Mouse (Mus musculus) hematopoietic stem cell, adult 5-6 weeks (primary cell): ENCODE measurements around the gene Acad8. TPM values are rescaled to one million over a fixed set of nuclear protein-coding genes. Genes with fewer than 3 reads are reported as not detected.

Source experiments
- ATAC-seq, 2 experiments: fragments of 125-278 bp in 1 of 2; replicated peaks in 1 of 2; 2 replicates each; pipeline ENCODE4 v1.8.0; 2016 to 2017; ENCODE audit warnings: inconsistent platforms in 2 of 2, mild to moderate bottlenecking in 2 of 2, moderate number of reproducible peaks in 2 of 2, low read depth in 1 of 2, moderate TSS enrichment in 1 of 2; ENCODE audit not compliant: low FRiP score in 2 of 2, poor library complexity in 2 of 2, severe bottlenecking in 2 of 2, insufficient read depth in 1 of 2, low TSS enrichment in 1 of 2
- total RNA-seq: library from RNA; stranded (forward); fragments of 172-1452, 232-1000 nt; gene quantifications from 2 replicates; pipeline ENCODE4 v1.2.3, GENCODE M21; 2017

The Acad8 gene
- 18.1 and 19.1 TPM in 2 replicates for total RNA-seq

DNA sequence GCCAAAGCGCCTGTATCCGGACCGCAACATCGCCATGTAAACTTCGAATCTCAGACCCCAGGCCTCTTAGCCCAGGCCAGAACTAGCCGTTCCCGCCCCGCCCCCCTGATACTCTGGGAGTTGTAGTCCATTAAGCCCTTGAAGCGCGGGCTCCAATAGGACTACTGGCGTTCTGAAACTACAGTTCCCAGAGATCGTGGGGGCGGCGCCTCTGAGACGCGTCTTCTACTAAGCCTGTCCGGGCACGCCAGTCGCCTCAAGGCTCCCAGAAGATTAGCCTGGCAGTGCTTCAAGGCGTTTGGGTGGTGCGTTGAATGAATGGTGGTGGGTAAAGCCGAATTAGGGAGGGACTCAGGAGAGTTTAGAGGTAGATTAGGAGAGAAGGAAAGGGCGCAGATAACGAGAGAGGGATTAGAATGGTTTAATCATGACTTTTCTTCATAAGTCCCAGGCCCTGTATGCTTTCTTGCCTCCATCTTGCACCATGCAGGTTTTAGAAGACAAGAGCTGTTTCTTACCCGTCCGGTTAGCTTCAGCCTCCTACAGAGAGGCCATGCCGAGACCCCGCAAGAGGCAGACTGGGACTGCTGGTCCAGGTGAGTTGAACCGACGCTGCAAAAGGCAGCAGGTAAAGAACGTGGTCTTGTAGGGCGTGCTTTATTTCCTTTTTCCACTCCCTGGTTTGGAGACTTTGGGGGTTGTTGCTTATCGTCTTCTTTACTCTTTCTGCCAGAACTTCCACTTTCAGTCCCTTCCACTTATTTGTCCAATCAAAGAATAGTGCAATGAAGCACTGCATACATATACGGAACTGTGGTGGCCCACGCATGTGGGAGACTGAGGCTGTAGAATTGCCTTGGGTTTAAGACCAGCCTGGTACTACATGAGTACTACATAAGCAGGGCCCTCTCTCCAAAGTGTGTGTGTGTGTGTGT is at the start of gene Acad8, which contains the start of gene Thyn1:
Gene Acad8 (minus strand): TSS at position 106 of the 935 bp plus-strand sequence.
Gene Thyn1 (plus strand): TSS at position 250 of the 935 bp plus-strand sequence.
- peak; percentile 96 to 98 for ATAC-seq

DNA sequence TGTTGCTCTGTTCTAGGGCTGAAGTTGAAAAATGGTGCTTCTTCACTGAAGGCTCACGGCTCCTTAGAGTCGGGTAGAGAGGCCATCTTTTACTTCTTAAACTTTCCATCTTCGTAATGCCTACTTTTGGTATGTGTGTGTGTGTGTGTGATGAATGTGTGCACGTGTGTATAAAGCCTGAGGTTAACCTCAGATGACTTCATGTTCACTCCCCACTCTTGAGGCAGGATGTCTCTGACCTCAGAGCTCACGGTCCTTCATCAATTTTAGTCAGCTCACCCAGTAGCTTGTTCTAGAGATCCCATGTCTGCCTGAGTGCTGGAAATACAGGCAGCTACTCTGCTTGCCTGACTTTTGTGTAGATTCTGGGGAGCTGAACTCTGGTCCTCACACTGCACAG is 44.5 kb upstream of the Acad8 start:
- ATAC-seq: no peak

DNA sequence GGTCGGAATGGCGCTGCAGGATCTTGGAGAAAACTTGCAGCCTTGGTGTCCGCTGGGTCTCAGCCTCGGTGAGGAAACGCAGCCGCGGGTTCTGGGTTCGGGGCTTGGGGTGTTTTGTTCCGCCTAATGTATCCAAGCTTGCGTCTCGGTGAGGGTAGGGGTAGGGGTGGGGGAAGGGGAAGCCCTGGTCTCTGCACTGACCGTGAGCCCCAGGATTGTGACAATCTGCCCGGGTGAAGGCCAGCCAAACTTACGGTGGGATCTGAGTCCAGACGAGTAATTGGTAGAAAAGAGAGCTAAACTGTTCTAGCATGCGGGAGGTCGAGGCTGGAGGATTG is 31.4 kb upstream of the Acad8 start:
- ATAC-seq: no peak

- peak; percentile 90 to 94 for ATAC-seq
Observed at GRCm38 (mm10) chr9:27029828-27030762, 30.7 kb upstream of the Acad8 start, which contains the start of the genes Vps26b and Ncapd3. Gene Vps26b (minus strand): TSS chr9:27030065. Gene Ncapd3 (plus strand): TSS chr9:27030175.

DNA sequence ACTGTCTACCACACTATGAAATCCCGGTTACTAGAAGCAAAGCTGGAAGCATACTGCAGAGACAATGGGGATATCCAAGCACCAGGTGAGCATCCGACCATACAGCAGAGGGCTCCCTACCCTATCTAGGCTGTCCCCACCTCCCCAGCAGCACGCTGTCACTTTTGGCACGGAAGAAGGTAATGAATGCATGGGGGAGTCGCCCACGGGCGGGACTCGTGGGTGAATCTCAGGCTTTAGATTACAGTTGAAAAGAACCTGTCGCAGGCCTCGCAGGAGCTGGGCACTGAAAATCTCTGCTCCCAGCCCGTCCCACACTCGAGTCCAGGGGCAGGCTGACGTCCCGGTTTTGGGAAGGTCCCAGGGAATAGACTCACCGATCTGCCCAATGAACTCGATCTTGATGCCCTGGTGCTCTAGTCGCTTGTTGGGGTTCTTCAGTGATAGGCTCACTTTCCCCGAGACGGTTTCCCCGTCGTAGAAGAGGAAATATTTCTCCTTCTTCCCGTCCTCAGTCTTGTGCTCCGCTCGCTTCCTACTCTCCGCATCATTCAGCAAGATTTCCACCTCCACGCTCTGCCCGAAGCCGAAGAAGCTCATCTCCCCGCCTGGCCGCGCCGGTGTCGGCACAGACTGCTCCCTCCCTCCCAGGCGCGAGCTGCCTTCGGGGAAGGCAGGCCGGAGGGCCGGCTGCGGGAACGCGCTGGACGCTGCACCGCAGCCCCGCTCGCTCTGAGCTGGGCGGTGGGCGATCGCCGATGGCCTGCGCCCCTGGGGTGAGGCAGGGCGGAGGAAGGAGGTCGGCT is 29.9 kb upstream of the Acad8 start:
- 0 out of 4 replicates have a peak, but pooled peaks of 1 of the 2 experiments have one; percentile 8 for ATAC-seq

- ATAC-seq: 0 out of 4 replicates have a peak, but pooled peaks of 1 of the 2 experiments have one; percentile 4
Observed at GRCm38 (mm10) chr9:27026708-27027107, 27.3 kb upstream of the Acad8 start.

GRCm38 (mm10) chr9:27023681-27024080 is 24.3 kb upstream of the Acad8 start:
- peak; percentile 95 to 97 for ATAC-seq

DNA sequence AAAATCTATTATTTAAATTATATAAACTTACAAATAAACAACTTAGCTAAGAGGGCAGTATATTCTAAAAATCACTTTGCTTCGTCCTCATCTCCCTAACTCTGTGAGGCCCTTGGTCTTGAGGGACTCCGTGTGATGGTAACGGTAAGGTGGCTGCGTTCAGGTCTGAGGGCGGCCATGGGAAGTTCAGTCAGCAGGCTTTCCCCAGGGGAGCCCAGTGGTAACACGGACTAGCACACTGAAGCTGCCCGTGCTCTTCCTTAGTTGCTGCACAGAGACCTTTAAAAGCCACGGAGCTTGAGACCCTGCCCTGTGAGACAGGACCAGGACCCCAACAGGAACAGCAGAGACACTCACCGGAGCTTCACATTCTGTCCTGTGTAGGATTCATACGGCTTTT is 19.6 kb upstream of the Acad8 start:
- ATAC-seq: no peak

- ATAC-seq: no peak
Observed at GRCm38 (mm10) chr9:27011572-27011971, 12.2 kb upstream of the Acad8 start.

DNA sequence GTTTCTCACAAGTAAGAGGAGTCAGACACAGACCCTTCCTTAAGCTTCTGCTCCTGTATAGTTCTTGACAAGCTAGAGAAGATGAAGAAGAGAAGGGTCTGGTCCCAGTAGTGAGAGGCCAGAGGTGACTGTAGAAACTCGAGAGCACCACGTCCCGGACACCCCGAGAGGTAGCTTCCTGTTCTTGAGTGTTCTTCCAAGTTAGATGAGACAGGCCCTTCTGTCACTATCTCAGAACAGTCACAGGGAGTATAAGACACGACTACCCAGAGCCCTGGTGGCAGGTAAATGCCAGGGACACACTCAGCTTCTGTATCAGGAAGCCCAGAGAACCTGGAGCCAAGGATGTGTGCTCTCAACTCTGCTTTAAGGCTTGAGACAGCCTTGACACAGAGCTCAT is 9.9 kb upstream of the Acad8 start:
- no peak for ATAC-seq

DNA sequence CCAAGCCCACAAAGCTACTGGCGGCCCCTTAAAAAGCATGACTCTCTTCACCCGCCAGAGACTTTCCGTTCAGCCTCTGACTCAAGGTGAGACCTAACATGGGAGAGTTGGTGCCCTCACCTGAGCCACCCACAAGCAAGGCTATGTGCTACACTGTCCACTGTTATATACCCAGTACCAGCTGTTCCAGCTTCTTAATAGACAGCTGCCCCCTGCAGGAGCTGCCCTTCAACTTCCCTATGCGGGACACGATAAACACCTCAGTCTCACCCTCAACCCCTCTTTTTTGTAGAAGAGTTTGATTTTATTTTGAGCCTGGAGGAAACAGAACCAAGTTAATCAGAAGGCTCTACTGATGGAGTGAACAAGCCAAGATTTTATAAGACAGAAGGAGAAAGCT is 7.5 kb upstream of the Acad8 start:
- 0 out of 4 replicates have a peak, but pooled peaks of 1 of the 2 experiments have one; percentile 10 for ATAC-seq

DNA sequence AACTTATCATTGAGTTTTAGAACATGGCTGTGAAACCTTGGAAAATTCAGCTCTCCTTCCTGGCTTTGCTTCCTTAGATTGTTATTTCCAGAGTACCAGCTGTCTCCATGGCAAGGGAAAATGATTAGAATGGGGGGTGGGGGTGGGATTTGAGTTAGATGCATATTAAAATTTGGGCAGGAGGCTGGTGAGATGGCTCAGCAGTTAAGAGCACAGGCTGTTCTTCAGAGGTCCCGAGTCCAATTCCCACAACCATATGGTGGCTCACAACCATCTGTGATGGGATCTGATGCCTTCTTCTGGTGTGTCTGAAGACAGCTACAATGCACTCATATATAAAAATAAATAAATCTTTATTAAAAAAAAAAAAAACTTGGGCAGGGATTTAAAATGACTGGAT is 6.6 kb upstream of the Acad8 start:
- no peak for ATAC-seq

GRCm38 (mm10) chr9:27005231-27005630 is 5.9 kb upstream of the Acad8 start:
- no peak for ATAC-seq

DNA sequence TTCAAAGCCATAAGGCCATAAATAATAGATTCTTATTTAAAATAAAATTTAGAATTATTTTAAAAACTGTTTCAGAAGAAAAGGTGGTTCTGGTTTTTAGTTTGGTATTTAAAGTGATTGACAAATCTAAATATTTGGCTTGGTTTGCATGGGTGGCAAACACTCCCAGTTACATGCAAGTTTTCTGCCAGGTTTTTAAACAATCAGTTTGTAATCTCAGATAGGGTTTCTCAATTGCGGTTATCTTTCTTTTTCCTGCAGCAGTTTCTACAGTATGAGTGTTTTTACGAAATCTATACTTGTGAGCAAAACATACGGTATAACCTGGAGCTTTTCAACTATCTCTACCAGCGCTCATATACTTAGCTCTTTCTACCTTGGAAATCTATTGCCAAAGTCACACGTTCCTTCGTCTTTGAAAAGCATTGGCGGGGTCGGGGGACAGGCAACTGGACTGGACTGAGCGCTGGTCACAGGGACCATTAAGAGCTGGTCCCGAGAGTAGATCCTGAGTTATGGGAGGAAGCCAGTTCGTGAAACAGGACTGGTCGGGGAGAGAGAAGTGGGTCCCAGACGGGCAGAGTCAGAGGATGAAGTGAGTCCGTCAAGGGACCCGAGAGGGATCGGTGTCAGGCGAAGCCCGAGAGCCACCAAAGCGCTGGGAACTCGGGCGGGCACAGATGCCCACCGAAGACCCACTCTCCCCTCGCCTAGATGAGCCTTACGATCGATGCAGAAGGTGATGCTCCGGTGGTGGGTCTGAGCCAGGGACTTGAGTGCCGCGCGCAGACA is 501 bp downstream of the Acad8 start:
- ATAC-seq: peak; percentile 1 to 38; a peak in 3 of 4 replicates

DNA sequence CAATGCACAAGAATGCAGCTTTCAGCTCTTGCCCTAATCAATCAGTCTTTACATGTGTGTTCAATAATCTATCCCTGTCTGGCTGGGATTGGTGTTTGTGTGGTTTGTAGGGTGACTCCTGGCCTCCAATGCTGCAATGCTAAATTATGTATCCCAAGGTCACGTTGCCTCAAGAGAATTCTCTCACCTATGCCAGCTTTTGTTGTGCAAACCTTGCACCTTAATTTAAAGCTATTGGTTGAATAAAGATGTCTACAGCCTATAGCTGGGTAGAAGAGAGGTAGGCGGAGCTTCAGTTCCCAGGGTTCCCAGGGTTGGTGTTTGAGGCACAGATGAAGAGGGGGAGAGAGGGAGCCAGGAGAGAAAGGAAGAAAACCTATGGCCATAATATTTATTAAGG is 1.9 kb downstream of the Acad8 start:
- no peak for ATAC-seq

- ATAC-seq: peak in 1 of 2 experiments; percentile 43; a peak in 1 of 4 replicates
Observed at GRCm38 (mm10) chr9:26997062-26997461, 2.3 kb downstream of the Acad8 start.
